Mouse (Mus musculus): ENCODE measurements at regions not wholly inside any gene's neighbourhood (a gene's known extent, or its start where the extent isn't known, plus 50 kb on each side); places are given as distances from the start of the nearest gene placed in this dataset.
A peak's percentile ranks its signal among the peaks of the same experiment; 100 is the strongest.

DNA sequence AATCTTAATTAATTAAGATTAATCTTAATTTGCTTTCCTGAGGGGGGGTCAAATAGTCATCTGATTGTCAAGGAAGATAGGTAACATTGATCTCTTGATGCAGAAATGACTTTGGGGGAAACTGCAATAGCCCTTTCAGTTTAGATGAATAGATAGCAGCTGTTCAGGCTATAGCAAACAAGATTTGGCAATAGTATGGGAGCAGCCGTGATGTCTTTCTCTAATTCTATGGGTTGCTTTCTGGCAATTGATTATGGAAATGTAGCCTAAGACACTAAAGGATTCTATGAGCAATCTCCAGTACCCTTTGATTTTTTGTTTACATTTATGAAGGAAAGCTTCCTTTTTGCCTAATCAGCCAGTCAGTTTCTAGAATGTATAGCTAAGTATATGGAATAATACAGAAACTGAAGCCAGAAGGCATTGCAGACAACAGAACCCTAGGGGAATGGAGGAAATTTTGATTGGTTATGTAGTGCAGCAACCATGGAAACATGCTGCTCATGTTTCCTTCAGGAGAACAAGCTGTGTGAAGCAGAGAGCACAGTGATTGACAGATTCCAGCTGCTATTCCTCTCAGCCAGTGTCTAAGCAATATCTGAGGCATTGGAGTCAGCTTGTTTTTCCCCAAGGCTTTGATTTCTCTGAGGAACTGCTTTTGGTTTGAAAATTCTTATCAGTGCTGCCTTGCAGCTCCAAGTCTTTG is 608.7 kb upstream of the Cypt1 start:
- 74% methylated on average over 1 of the region's 1 CpGs for WGBS
- no peak overlapping the region for H3K9ac ChIP-seq (ENCODE audit: low read depth, low read length)
- DNase-seq (ENCODE audit: low spot score): peak; percentile 5
- no peak overlapping the region for H3K4me3 ChIP-seq (ENCODE audit: low read depth, low read length)
- no peak for ATAC-seq (ENCODE audit: low FRiP score)
- no peaks in the 10 kb centered on the region for H3K4me1 ChIP-seq (replicated peaks; ENCODE audit: control insufficient read depth, insufficient read depth, low read length)
- H3K27me3 ChIP-seq (ENCODE audit: control insufficient read depth, insufficient read depth, low read length): no peaks in the 10 kb centered on the region
- H3K27ac ChIP-seq (ENCODE audit: low read depth, low read length): no peak overlapping the region
- H3K36me3 ChIP-seq (ENCODE audit: control insufficient read depth, insufficient read depth, low read length): no peaks in the 10 kb centered on the region
- H3K9me3 ChIP-seq (ENCODE audit: control insufficient read depth, low read length): no peaks in the 10 kb centered on the region
- H3K4me2 ChIP-seq (replicated peaks; ENCODE audit: low read depth, low read length): no peak overlapping the region
